Mouse (Mus musculus): Measurements from ENCODE around the gene Snrpg.

GRCm38 (mm10) chr6:86328369-86328768 is 42.7 kb upstream of the Snrpg start:
- TF ChIP-seq CTCF (IDR thresholded peaks at IDR 0.05; ENCODE audit: low read depth) (no peak), EP300 (IDR thresholded peaks at IDR 0.05; ENCODE audit: low read depth) (no peak)
